Mouse (Mus musculus): Measurements from ENCODE around the gene Clca3b. TPM values are rescaled to one million over a fixed set of nuclear protein-coding genes. Genes with fewer than 3 reads are reported as not detected.
"Not testable (repeated sequence)": the region's sequence is repeated elsewhere in the genome, so short reads cannot be mapped to it uniquely, and the experiment has no call there.

The Clca3b gene
- polyA plus RNA-seq, 1 experiment from 2014 or later: not detected

DNA sequence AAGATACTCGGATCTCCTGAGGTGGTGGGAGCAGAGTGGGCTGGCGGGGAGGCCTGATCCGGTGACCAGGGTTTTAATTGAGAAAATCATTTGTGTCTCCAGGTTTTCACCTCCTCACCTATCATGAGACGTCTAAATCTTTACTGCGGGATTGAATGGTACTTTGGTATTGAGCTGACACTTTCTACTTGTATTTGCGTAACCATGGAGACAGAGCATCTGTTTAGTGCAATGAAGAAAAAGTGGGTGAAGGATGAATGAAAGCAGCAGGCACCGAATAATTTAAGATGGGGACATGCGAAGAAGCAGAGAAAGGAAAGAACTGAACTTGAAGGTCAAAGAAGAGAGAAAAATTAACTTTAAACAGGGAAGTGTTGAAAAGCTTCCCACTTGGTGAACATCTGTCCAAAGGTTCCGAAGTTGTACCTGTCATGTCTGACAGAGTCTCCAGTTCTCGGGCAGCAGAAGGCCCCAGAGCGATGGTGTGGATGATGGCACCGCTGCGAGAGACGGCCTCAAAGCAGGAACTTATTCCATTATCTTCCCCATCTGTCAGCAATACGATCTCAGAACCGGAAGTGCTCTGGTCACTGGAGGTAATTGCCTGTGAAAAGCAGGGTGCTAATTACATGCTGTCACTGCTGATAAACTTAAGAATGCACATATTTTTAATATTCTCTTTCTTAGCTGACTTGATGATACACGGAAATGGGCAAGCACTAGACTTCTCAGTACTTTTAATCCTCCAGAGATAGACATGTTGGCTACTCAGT lies 40.8 kb downstream of the Clca3b start:
- not testable (repeated sequence) for H3K4me3 ChIP-seq; H3K36me3 ChIP-seq (replicated peaks); H3K9ac ChIP-seq; H3K9me3 ChIP-seq; H3K4me2 ChIP-seq; H3K27ac ChIP-seq; H3K27me3 ChIP-seq (replicated peaks); H3K4me1 ChIP-seq
- WGBS: 56% methylated on average over 15 of the region's 17 CpGs
- ATAC-seq (replicated peaks): 0 out of 2 replicates have a peak, but pooled peaks have one; percentile 58

DNA sequence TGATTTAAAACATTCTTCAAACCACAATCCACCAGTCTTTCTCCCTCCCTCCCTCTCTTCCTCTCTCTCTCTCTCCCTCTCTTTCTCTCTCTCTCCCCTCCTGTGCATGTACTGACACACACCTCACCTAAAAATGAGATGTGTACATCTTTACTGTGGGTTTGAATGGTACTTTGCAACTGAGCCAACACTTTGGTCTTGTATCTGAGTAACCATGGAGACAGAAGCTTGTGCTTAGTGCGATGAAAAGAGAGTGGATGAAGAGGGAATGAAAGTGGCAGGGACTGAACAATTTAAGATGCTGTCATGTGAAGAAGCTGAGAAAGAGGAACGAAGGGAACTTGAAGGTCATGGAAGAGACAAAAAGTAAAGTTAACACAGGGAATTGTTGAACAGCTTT lies 42.5 kb downstream of the Clca3b start:
- H3K4me1 ChIP-seq; H3K9me3 ChIP-seq; H3K27me3 ChIP-seq (replicated peaks); H3K4me3 ChIP-seq; H3K36me3 ChIP-seq (replicated peaks); H3K4me2 ChIP-seq; H3K27ac ChIP-seq; H3K9ac ChIP-seq: not testable (repeated sequence)
- 35% methylated on average over 2 of the region's 2 CpGs for WGBS
- peak; percentile 80 for ATAC-seq (replicated peaks)

DNA sequence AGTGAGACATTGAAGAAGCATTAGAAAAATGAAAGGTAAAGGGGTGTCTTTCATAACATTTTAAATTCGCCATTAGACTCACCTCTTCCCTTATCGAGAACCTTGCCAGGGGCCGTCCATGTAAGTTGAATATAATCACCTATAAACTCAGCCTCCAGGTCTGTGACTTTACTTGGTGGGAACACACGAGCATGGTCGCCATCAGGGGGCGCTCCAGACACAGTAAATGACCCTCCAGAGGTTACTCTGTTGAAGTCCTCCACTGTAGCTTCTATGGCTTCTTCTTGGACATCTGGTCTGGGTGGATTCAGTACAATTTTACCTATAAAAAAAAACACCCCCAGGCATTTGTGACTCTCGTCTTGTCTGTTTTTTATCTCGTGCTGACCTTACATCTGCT lies 47.3 kb downstream of the Clca3b start:
- no peak overlapping the region for H3K4me3 ChIP-seq
- no peak overlapping the region for H3K9ac ChIP-seq
- H3K4me2 ChIP-seq: no peak overlapping the region
- 49% methylated on average over 8 of the region's 8 CpGs for WGBS
- no peaks in the 10 kb centered on the region for H3K9me3 ChIP-seq
- H3K27me3 ChIP-seq (replicated peaks): no peaks in the 10 kb centered on the region
- ATAC-seq (replicated peaks): no peak
- H3K4me1 ChIP-seq: no peaks in the 10 kb centered on the region
- no peaks in the 10 kb centered on the region for H3K36me3 ChIP-seq (replicated peaks)
- no peak overlapping the region for H3K27ac ChIP-seq

GRCm38 (mm10) chr3:144785181-144786148 lies 63.7 kb downstream of the Clca3b start:
- no peak for ATAC-seq (replicated peaks)
- H3K4me3 ChIP-seq: no peak overlapping the region
- H3K27me3 ChIP-seq (replicated peaks): no peaks in the 10 kb centered on the region
- H3K4me2 ChIP-seq: no peak overlapping the region
- H3K36me3 ChIP-seq (replicated peaks): no peaks in the 10 kb centered on the region
- no peak overlapping the region for H3K27ac ChIP-seq
- H3K4me1 ChIP-seq: no peaks in the 10 kb centered on the region
- no peaks in the 10 kb centered on the region for H3K9me3 ChIP-seq
- 84% methylated on average over 11 of the region's 11 CpGs for WGBS
- H3K9ac ChIP-seq: no peak overlapping the region

Other genes starting within 250 kb of the Clca3b start
- 96.5 and 108 TPM in 2 replicates for gene Sh3glb1, start 129.0 kb downstream of the Clca3b start, polyA plus RNA-seq (2015; fragmentation: Nextera tagmentation; extraction: Ambion mirVana)
- 0.50 and 0.65 TPM in 2 replicates for gene Clca3a1, start 88.4 kb downstream of the Clca3b start, polyA plus RNA-seq (2015; fragmentation: Nextera tagmentation; extraction: Ambion mirVana)
- gene Clca3a2, start 29.9 kb downstream of the Clca3b start, polyA plus RNA-seq (2015; fragmentation: Nextera tagmentation; extraction: Ambion mirVana): 0.09 TPM in 1 of 2 replicates, not detected in the other
- gene Clca4b, start 83.2 kb upstream of the Clca3b start, polyA plus RNA-seq (2015; fragmentation: Nextera tagmentation; extraction: Ambion mirVana): not detected in 2 replicates
- gene Clca4a, start 125.7 kb upstream of the Clca3b start, polyA plus RNA-seq (2015; fragmentation: Nextera tagmentation; extraction: Ambion mirVana): 0.05 and 0.08 TPM in 2 replicates
- not detected in 2 replicates for gene Clca1, start 183.4 kb upstream of the Clca3b start, polyA plus RNA-seq (2015; fragmentation: Nextera tagmentation; extraction: Ambion mirVana)